Mouse (Mus musculus): Measurements from ENCODE around the gene Tbx3. TPM values are rescaled to one million over a fixed set of nuclear protein-coding genes. Genes with fewer than 3 reads are reported as not detected.

The Tbx3 gene
- polyA plus RNA-seq, 1 experiment from 2014 or later = 7.2 TPM

DNA sequence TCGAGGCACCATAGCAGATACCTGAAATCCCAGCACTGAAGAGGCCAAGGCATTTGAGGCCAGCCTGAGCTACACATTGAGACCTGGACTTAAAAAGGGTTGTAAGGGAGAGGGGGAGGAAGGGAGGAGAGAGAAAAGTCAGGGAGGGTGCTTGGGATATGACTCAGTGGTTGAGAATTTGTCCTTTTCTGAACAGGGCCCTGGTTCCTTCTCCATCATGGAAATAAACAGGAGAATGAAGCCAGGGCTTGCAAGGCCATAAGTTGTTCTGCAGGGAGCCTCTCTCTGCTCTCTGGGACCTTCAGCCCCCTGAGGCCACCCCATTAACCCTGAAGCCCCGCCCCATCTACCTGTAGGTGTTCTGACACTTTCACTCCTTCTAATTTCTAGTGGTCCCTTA, 23.5 kb upstream of the Tbx3 start:
- no peak overlapping the region for H3K27ac ChIP-seq (replicated peaks)
- DNase-seq (ENCODE audit: low spot score) = no peak
- peaks cover 26% of the 10 kb centered on the region for H3K4me1 ChIP-seq
- H3K9me3 ChIP-seq (replicated peaks) = no peaks in the 10 kb centered on the region
- 45% methylated on average over 2 of the region's 2 CpGs for WGBS
- H3K36me3 ChIP-seq = no peaks in the 10 kb centered on the region
- peaks cover 89% of the 10 kb centered on the region for H3K27me3 ChIP-seq (ENCODE audit: low read depth, poor library complexity, severe bottlenecking)
- no peak overlapping the region for H3K4me3 ChIP-seq

DNA sequence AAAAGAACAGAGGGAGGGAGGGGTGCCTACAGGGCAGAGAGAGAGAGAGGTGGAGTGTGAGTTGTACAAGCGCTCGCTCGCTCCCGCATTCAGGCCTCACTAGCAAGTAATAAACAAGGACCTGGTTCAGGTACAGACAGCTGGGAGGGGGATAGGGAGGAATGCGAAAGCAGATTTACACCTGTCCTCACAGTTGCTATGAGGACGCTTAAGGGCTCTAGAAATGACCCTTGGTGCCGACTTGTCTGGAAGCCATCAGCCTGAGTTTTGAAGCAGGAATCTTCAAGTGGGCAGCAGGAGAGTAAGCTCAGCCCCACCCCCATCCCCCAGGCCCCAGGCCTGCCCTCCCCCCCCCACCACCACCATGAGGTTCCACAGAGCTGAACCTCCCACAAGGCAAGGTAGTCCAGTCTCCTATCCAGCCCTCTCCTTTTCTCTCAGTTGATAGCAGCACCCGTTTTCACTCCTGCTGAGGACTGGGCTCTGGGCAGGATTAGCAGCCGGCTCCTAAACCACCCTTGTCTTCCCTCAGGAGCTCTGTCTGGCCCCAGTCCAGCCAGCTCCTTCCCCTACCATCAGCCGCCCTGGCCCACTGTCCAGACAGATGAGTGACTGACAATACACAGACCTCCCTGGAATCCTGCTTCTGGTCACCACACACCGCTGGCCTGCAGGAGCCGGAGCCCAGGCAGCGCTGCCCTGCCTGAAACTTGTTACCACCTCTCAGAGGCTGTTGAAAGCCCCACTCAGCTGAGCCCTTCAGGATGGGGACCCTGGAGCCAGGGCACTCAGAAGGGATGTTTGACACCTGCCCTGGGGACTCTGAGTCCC, 19.1 kb upstream of the Tbx3 start:
- 19% methylated on average over 13 of the region's 13 CpGs for WGBS
- H3K36me3 ChIP-seq = no peaks in the 10 kb centered on the region
- peaks cover 97% of the 10 kb centered on the region for H3K27me3 ChIP-seq (ENCODE audit: low read depth, poor library complexity, severe bottlenecking)
- no peak for DNase-seq (ENCODE audit: low spot score)
- H3K27ac ChIP-seq (replicated peaks) = no peak overlapping the region
- H3K4me1 ChIP-seq = peaks cover 19% of the 10 kb centered on the region
- H3K9me3 ChIP-seq (replicated peaks) = no peaks in the 10 kb centered on the region
- no peak overlapping the region for H3K4me3 ChIP-seq

DNA sequence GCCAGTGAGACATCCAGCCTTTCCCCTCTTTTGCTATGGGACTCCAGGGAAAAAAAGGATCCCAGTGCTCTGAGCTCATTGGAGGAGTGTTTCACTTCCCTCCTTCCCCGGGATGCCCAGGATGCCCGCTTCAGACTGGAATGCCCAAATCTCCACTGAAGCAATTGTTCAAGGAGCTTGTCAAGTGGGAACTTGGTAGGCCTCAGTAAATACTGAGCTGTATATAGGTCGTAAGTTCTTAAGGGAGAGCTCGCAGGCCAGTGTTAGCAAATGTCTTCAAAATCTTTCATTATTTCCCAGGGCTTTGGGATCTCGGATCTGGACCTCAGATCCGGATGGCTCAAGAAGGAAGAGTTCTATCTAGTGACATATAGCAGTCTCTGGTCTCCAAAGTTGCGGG, 14.1 kb upstream of the Tbx3 start:
- Histone ChIP-seq H3K27ac (replicated peaks) (no peak overlapping the region), H3K36me3 (no peaks in the 10 kb centered on the region), H3K4me3 (no peak overlapping the region), H3K9me3 (replicated peaks) (no peaks in the 10 kb centered on the region), H3K4me1 (peaks cover 9% of the 10 kb centered on the region), H3K27me3 (ENCODE audit: low read depth, poor library complexity, severe bottlenecking) (peaks cover 100% of the 10 kb centered on the region)
- DNase-seq (ENCODE audit: low spot score) = no peak
- WGBS = 4% methylated on average over 7 of the region's 7 CpGs

DNA sequence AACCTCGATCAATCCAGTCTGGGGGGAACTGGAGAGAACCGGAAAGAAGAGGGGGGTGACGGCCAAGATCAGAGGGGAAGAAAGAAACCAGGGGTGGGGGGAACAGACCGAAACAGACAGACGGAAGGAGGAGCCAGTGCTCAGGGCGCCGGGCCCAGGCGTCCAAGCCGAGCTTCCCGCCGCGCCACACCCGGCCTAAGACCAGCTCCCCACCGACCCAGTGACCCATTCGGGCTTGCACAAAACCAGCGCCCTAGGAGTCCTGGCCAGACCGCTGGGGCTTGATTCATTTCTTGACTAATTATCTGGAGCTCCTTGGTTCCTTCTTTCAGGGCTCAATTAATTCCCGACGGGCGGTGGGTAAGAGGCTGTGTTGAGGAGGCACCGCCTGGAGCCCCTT, 13.6 kb upstream of the Tbx3 start:
- no peak overlapping the region for H3K27ac ChIP-seq (replicated peaks)
- no peaks in the 10 kb centered on the region for H3K9me3 ChIP-seq (replicated peaks)
- no peak for DNase-seq (ENCODE audit: low spot score)
- no peaks in the 10 kb centered on the region for H3K36me3 ChIP-seq
- under 1% methylated on average over 21 of the region's 21 CpGs for WGBS
- H3K4me3 ChIP-seq = no peak overlapping the region
- peaks cover 5% of the 10 kb centered on the region for H3K4me1 ChIP-seq
- H3K27me3 ChIP-seq (ENCODE audit: low read depth, poor library complexity, severe bottlenecking) = peaks cover 100% of the 10 kb centered on the region

DNA sequence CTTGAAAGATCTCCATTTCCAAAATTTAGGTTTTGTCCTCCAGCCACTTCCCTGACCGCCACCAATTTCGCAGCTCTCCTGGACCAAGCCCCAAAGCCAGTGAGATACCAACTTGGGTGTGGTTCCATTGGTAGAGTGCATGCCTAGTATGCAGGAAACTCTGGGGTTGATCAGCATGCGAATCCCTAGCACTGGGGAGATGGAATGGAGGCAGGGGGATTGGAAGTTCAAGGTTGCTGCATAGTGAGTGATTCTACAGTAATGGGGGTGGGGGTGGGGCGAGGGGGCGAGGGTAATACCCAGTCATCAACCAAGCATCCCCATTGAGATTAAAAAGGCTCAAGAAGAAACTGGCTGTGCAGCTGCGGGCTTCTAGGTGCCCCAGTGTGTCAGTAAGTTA, 13.1 kb upstream of the Tbx3 start:
- WGBS = 2% methylated on average over 6 of the region's 6 CpGs
- no peak for DNase-seq (ENCODE audit: low spot score)

DNA sequence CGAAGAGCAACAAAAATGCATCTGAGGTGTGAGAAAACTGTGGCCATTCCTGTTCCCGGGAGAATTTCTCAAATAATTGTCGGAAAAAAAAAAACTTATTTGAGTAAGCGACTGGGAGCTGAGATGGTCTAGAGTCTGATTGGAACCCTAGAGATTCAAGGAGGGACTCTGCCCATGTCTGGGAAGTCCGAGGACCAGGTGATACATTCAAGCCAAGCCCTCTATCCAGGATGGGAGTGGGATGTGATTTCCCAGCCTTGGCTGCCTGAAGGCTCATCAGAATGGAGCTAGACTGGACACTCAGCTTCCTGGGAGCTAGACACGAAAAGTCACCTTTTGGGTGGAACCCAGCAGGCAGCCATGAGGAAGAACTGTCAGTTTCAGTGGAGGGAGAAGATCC, 12.7 kb upstream of the Tbx3 start:
- no peak for DNase-seq (ENCODE audit: low spot score)

More for the DNA sequence above, 13.1 kb upstream of the Tbx3 start:
- Histone ChIP-seq H3K36me3 (no peaks in the 10 kb centered on the region), H3K27ac (replicated peaks) (no peak overlapping the region), H3K27me3 (ENCODE audit: low read depth, poor library complexity, severe bottlenecking) (peaks cover 100% of the 10 kb centered on the region), H3K4me1 (peaks cover 5% of the 10 kb centered on the region), H3K9me3 (replicated peaks) (no peaks in the 10 kb centered on the region), H3K4me3 (no peak overlapping the region)

DNA sequence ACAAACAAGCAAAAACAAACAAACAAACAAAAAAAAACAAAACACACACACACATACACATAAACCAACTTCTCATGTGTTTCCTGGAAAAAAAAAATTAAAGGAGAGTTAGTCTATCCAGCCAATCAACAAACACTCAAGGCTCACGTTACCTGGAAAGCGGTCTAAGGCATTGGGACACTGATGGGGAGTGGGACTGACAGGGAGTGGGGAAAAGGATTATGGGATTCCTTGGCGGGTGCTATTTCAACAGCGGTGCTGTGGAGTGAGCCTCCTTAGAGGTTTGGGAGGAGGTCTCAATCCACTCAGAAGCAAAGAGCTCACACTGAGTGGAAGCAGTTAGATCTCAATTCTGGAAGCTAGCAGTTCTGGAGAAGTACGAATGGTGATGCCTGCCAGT, 12.1 kb upstream of the Tbx3 start:
- no peak for DNase-seq (ENCODE audit: low spot score)
- Histone ChIP-seq H3K4me3 (no peak overlapping the region), H3K27me3 (ENCODE audit: low read depth, poor library complexity, severe bottlenecking) (peaks cover 100% of the 10 kb centered on the region), H3K36me3 (no peaks in the 10 kb centered on the region), H3K4me1 (peaks cover 5% of the 10 kb centered on the region), H3K27ac (replicated peaks) (no peak overlapping the region), H3K9me3 (replicated peaks) (no peaks in the 10 kb centered on the region)
- under 1% methylated on average over 5 of the region's 5 CpGs for WGBS

More for the DNA sequence above, 12.7 kb upstream of the Tbx3 start:
- peaks cover 100% of the 10 kb centered on the region for H3K27me3 ChIP-seq (ENCODE audit: low read depth, poor library complexity, severe bottlenecking)
- H3K36me3 ChIP-seq = no peaks in the 10 kb centered on the region
- 5% methylated on average over 6 of the region's 6 CpGs for WGBS
- no peaks in the 10 kb centered on the region for H3K9me3 ChIP-seq (replicated peaks)
- no peak overlapping the region for H3K27ac ChIP-seq (replicated peaks)
- H3K4me3 ChIP-seq = no peak overlapping the region
- peaks cover 5% of the 10 kb centered on the region for H3K4me1 ChIP-seq

DNA sequence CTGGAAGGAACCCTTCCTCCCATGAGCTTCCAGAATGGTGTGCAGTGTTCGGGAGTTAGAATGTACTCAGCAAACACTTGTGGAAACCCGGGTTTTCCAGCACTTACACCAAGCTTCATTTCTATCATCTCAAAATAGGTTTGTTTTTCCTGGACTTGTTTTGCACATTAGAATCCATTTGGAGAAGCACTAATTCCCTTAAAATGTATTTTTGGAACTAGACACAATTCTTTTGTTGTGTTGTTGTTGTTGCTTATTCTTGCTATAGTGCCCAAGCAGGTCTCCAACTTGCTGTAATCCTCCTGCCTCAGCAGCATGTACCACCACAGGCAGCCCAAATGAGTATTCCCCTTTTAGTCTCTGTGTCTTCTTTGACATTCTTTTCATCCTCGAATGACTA, 11.4 kb upstream of the Tbx3 start:
- no peak overlapping the region for H3K4me3 ChIP-seq
- H3K36me3 ChIP-seq = no peaks in the 10 kb centered on the region
- peaks cover 100% of the 10 kb centered on the region for H3K27me3 ChIP-seq (ENCODE audit: low read depth, poor library complexity, severe bottlenecking)
- H3K9me3 ChIP-seq (replicated peaks) = no peaks in the 10 kb centered on the region
- 3% methylated on average over 3 of the region's 3 CpGs for WGBS
- H3K27ac ChIP-seq (replicated peaks) = no peak overlapping the region
- peaks cover 5% of the 10 kb centered on the region for H3K4me1 ChIP-seq
- no peak for DNase-seq (ENCODE audit: low spot score)

DNA sequence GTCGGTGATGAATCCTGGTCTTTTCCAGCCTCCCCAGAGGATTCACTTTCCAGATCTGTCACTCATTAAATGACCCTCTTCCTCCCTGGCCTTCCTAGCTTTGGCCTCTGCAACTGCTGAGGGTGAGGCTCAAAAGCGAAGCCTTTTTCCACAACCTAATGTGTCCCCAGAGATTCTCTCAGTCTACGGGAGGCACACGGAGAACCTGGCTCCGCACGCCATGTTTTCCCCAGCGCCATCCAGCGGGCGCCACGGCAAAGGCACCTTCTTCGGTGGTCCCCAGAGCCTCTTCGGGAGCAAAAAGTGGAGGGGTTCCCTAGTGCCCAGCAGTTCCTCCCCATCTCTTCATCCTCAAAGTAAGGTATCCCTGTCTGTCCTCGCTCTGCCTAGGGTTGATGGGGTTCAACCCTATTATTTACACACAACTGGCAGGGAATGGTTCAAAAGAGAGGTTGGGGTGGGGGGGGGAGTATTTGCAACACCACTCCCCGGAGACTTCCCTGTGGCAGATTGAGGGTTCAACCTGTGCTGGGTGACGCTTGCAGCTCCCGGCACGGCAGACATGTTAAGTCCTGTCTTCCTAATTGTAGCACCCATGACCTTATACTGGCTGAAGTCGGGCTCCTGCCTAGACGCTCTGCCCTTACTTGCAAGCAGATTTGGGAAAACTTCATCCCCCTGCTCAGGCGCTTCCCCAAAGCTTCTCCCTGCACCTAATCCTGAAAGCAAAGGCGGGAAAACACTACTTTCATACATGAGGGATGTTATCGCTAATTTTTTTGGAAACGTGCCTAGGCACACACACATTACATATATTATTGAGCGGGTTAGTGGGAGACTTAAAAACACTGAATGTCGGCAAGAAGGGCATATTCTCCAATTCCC, 9.7 kb upstream of the Tbx3 start:
- Histone ChIP-seq H3K4me1 (peaks cover 5% of the 10 kb centered on the region), H3K4me3 (no peak overlapping the region), H3K27me3 (ENCODE audit: low read depth, poor library complexity, severe bottlenecking) (peaks cover 100% of the 10 kb centered on the region), H3K36me3 (no peaks in the 10 kb centered on the region), H3K27ac (replicated peaks) (no peak overlapping the region), H3K9me3 (replicated peaks) (no peaks in the 10 kb centered on the region)
- DNase-seq (ENCODE audit: low spot score) = no peak
- WGBS = 1% methylated on average over 25 of the region's 25 CpGs

DNA sequence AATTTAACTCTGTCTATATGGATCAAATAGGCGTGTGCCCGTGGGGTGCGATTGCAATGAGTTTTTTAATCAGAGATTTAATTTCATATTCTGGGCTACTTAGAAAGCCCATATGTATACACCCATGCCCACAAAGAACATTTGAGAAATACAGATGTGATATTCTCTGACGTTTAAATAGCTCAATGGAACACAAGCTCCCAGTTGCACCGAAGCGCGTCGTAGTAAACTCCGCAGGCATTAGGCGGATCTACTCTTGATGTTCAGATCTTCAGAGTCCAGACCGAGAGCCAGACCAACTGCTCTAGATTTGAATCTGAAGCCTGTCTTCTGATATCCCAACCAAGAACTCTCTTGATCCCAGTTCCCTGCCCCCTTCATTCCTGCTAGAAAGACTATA, 9.0 kb upstream of the Tbx3 start:
- 3% methylated on average over 11 of the region's 11 CpGs for WGBS
- Histone ChIP-seq H3K4me1 (peaks cover 5% of the 10 kb centered on the region), H3K4me3 (no peak overlapping the region), H3K36me3 (no peaks in the 10 kb centered on the region), H3K27ac (replicated peaks) (no peak overlapping the region), H3K27me3 (ENCODE audit: low read depth, poor library complexity, severe bottlenecking) (peaks cover 100% of the 10 kb centered on the region), H3K9me3 (replicated peaks) (no peaks in the 10 kb centered on the region)
- DNase-seq (ENCODE audit: low spot score) = no peak

DNA sequence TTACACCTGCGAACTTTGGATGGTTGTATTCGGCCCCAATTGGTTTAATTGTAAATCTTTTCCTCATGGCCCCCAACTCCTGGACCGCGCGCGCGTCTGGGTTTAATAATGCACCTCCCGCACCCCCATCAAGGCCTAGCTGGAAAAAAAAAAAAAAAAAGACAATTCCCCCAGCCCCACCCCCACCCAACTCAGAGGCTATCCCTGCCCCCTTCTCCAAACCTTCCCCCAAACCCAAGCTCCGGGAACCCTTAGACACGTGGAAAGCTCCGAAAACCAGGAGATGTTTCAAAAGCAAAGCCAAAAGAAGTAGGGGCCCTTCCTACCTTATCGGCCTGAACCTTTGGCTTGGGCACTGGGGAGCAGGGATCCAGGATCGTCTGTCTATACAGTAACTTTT, 8.1 kb upstream of the Tbx3 start:
- no peak for DNase-seq (ENCODE audit: low spot score)
- WGBS = 2% methylated on average over 13 of the region's 13 CpGs
- no peak overlapping the region for H3K27ac ChIP-seq (replicated peaks)
- no peak overlapping the region for H3K4me3 ChIP-seq
- peaks cover 100% of the 10 kb centered on the region for H3K27me3 ChIP-seq (ENCODE audit: low read depth, poor library complexity, severe bottlenecking)
- H3K36me3 ChIP-seq = no peaks in the 10 kb centered on the region
- no peaks in the 10 kb centered on the region for H3K4me1 ChIP-seq
- H3K9me3 ChIP-seq (replicated peaks) = no peaks in the 10 kb centered on the region

DNA sequence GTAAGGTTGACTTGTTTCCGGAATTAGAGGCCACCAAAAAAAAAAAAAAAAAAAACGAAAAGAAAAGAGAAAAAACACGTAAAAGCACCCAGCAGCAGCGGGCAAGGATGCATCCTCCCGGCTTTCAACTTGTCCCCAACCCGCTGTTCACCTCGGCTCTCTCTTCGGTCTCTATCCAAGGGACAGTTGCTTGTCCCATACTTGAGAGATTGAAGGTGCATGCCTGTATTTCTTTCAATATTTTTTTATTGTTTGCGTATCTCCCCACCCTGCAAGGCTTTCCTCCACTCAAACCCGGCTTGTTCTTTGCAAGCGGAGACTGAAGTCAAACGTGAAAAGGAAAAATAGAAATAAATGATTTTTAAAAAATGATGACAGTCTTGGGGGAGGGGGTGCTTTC, 7.7 kb upstream of the Tbx3 start:
- Histone ChIP-seq H3K27me3 (ENCODE audit: low read depth, poor library complexity, severe bottlenecking) (peaks cover 100% of the 10 kb centered on the region), H3K4me3 (no peak overlapping the region), H3K9me3 (replicated peaks) (no peaks in the 10 kb centered on the region), H3K4me1 (no peaks in the 10 kb centered on the region), H3K27ac (replicated peaks) (no peak overlapping the region), H3K36me3 (no peaks in the 10 kb centered on the region)
- DNase-seq (ENCODE audit: low spot score) = no peak
- WGBS = under 1% methylated on average over 12 of the region's 12 CpGs

DNA sequence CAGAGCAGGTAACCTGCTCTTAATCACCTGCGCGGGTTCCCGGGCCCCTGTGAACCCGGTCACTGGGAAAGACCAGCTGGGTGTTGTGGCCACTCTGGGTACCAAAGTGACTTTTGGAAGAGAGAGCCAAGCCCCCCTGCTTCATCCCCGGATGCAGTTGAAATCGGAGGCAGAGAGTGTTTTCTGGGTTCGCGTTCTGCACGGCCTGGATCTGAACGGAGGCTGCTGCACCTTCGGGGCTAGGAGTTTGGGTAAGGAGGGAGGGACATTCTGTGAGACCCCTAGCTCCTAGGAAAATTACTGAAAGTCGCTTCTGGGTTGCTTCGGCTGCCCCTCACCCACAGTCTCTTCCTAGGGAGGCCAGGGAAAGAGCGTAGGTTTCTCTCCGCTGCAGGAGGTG, 7.2 kb upstream of the Tbx3 start:
- under 1% methylated on average over 15 of the region's 15 CpGs for WGBS
- Histone ChIP-seq H3K27ac (replicated peaks) (no peak overlapping the region), H3K4me1 (peaks cover 3% of the 10 kb centered on the region; the same call in 1 of the 2 replicates), H3K4me3 (no peak overlapping the region), H3K36me3 (no peaks in the 10 kb centered on the region), H3K9me3 (replicated peaks) (no peaks in the 10 kb centered on the region), H3K27me3 (ENCODE audit: low read depth, poor library complexity, severe bottlenecking) (peaks cover 100% of the 10 kb centered on the region)
- DNase-seq (ENCODE audit: low spot score) = no peak
